Mouse (Mus musculus) R1 (cell line): Measurements from ENCODE around the gene Lyrm1.

Source experiments
- DNase-seq: peaks from one replicate; pipeline ENCODE4 v3.0.0-alpha.2; 2018; ENCODE audit warnings: low read depth, low spot score

The Lyrm1 gene

GRCm38 (mm10) chr7:119887887-119888286, 7.8 kb upstream of the Lyrm1 start:
- no peak for DNase-seq

GRCm38 (mm10) chr7:119892198-119892597, 3.5 kb upstream of the Lyrm1 start:
- DNase-seq, result no peak

- DNase-seq, result no peak
Measured at GRCm38 (mm10) chr7:119892742-119893141, 2.9 kb upstream of the Lyrm1 start.

GRCm38 (mm10) chr7:119894818-119895544, 680 bp upstream of the Lyrm1 start:
- no peak for DNase-seq

- DNase-seq, result peak; percentile 79
Measured at GRCm38 (mm10) chr7:119897521-119898109, 2.0 kb downstream of the Lyrm1 start.

GRCm38 (mm10) chr7:119898247-119898856, 2.7 kb downstream of the Lyrm1 start:
- DNase-seq, result peak; percentile 93

- peak; percentile 10 for DNase-seq
Measured at GRCm38 (mm10) chr7:119899386-119900057, 3.9 kb downstream of the Lyrm1 start.

GRCm38 (mm10) chr7:119906523-119907215, 11.0 kb downstream of the Lyrm1 start:
- DNase-seq, result no peak

- DNase-seq, result no peak
Measured at GRCm38 (mm10) chr7:119911727-119912126, 16.1 kb downstream of the Lyrm1 start.

GRCm38 (mm10) chr7:119920457-119920856, 24.8 kb downstream of the Lyrm1 start:
- DNase-seq, result no peak

GRCm38 (mm10) chr7:119921054-119921453, 25.4 kb downstream of the Lyrm1 start:
- no peak for DNase-seq

- no peak for DNase-seq
Measured at GRCm38 (mm10) chr7:119928783-119929440, 33.3 kb downstream of the Lyrm1 start.

- no peak for DNase-seq
Measured at GRCm38 (mm10) chr7:119936321-119936720, 40.7 kb downstream of the Lyrm1 start.

GRCm38 (mm10) chr7:119937036-119937435, 41.4 kb downstream of the Lyrm1 start:
- DNase-seq, result no peak

GRCm38 (mm10) chr7:119941569-119941968, 45.9 kb downstream of the Lyrm1 start:
- DNase-seq, result peak; percentile 14

GRCm38 (mm10) chr7:119954047-119954446, 58.4 kb downstream of the Lyrm1 start:
- no peak for DNase-seq

- DNase-seq, result no peak
Measured at GRCm38 (mm10) chr7:119957421-119957820, 61.8 kb downstream of the Lyrm1 start.

GRCm38 (mm10) chr7:119959091-119959490, 63.4 kb downstream of the Lyrm1 start:
- no peak for DNase-seq

GRCm38 (mm10) chr7:119959491-119959890, 63.8 kb downstream of the Lyrm1 start:
- no peak for DNase-seq

GRCm38 (mm10) chr7:119960006-119960405, 64.3 kb downstream of the Lyrm1 start:
- DNase-seq, result no peak

- DNase-seq, result no peak
Measured at GRCm38 (mm10) chr7:119960546-119960945, 64.9 kb downstream of the Lyrm1 start.
